Comparison of ENCODE assay signal across 21 mouse cellular contexts in the genomic region with DNA sequence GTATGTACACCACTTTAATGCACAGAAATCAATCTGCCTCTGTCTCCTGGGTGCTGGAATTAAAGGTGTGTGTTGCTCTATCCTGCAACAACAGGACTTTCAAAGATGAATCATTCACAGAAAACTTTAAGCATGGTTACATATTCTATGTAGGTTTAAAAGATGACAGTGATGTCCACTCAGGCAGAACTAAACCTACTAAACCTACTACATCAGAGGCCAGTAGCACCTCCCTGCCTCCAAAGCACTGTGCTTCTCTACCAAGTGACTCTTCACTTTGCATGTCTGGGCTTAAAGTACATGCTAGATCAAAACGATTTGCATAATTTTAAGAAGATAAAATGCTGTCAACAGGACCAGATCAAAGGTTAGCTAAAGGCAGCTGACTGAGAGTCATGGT.
DNase-seq lines count a peak whose midpoint lies in the region; ATAC-seq and TF ChIP-seq lines count a peak whose summit lies in the region.
"Had no signal": no experiment of that assay in that cellular context is flagged by ENCODE, and none has a peak within 500 bp of the region (broad histone marks: within the 10 kb centered on the region; RNA-seq: fewer than 3 reads in every experiment).

No protein-coding gene starts in this region.

- H3K36me3 ChIP-seq in kidney, embryonic 15.5 days = no peaks in the 10 kb centered on the region
- H3K36me3 ChIP-seq in kidney, embryonic 14.5 days (ENCODE audit: control insufficient read depth, insufficient read depth, low read length) = no peaks in the 10 kb centered on the region
- no peaks in the 10 kb centered on the region for H3K36me3 ChIP-seq in kidney, embryonic 16.5 days (ENCODE audit: insufficient read depth, low read length)
- no peaks in the 10 kb centered on the region for H3K36me3 ChIP-seq in kidney, adult 2 months (ENCODE audit: control insufficient read depth, insufficient read depth, low read length)
- no peaks in the 10 kb centered on the region for H3K36me3 ChIP-seq in kidney, postnatal 0 days (ENCODE audit: insufficient read depth, low read length)
- H3K36me3 ChIP-seq: G1E had no signal

- TF ChIP-seq CTCF in kidney, adult 2 months (conservative IDR thresholded peaks at IDR 0.05; ENCODE audit: insufficient read depth, insufficient read length, low read depth, low read length) = no peak
- TF ChIP-seq CTCF in kidney, postnatal 0 days (IDR thresholded peaks at IDR 0.05; ENCODE audit: low read depth) = no peak

- 88% methylated on average over 1 of the region's 1 CpGs for WGBS in kidney, embryonic 15.5 days
- WGBS in kidney, embryonic 14.5 days = 93% methylated on average over 1 of the region's 1 CpGs
- 80% methylated on average over 1 of the region's 1 CpGs for WGBS in kidney, embryonic 16.5 days
- 42% methylated on average over 1 of the region's 1 CpGs for WGBS in kidney, adult 2 months
- 78% methylated on average over 1 of the region's 1 CpGs for WGBS in kidney, postnatal 0 days

- no peak overlapping the region for H3K27ac ChIP-seq in kidney, embryonic 15.5 days
- H3K27ac ChIP-seq in kidney, embryonic 14.5 days (ENCODE audit: low read depth, low read length) = no peak overlapping the region
- no peak overlapping the region for H3K27ac ChIP-seq in kidney, embryonic 16.5 days (ENCODE audit: low read length)
- H3K27ac ChIP-seq in kidney, adult 2 months (ENCODE audit: insufficient read depth, low read depth, low read length) = no peak overlapping the region
- H3K27ac ChIP-seq in kidney, postnatal 0 days = no peak overlapping the region

- H3K9me3 ChIP-seq in kidney, embryonic 15.5 days (replicated peaks) = no peaks in the 10 kb centered on the region
- no peaks in the 10 kb centered on the region for H3K9me3 ChIP-seq in kidney, embryonic 14.5 days (ENCODE audit: control insufficient read depth, low read length)
- H3K9me3 ChIP-seq in kidney, embryonic 16.5 days (ENCODE audit: low read length) = no peaks in the 10 kb centered on the region
- H3K9me3 ChIP-seq in kidney, postnatal 0 days (replicated peaks; ENCODE audit: low read length) = no peaks in the 10 kb centered on the region
- H3K9me3 ChIP-seq: G1E had no signal

- H3K4me3 ChIP-seq in kidney, embryonic 15.5 days (replicated peaks) = no peak overlapping the region
- H3K4me3 ChIP-seq in kidney, embryonic 14.5 days (ENCODE audit: low read length) = no peak overlapping the region
- no peak overlapping the region for H3K4me3 ChIP-seq in kidney, embryonic 16.5 days (ENCODE audit: low read length)
- no peak overlapping the region for H3K4me3 ChIP-seq in kidney, adult 2 months (ENCODE audit: insufficient read depth, low read depth, low read length)
- H3K4me3 ChIP-seq in kidney, postnatal 0 days (replicated peaks; ENCODE audit: low read depth, low read length) = no peak overlapping the region

- no peak overlapping the region for H3K4me2 ChIP-seq in kidney, embryonic 15.5 days
- no peak overlapping the region for H3K4me2 ChIP-seq in kidney, embryonic 14.5 days (replicated peaks; ENCODE audit: low read depth, low read length)
- no peak overlapping the region for H3K4me2 ChIP-seq in kidney, embryonic 16.5 days (replicated peaks; ENCODE audit: low read depth, low read length)
- no peak overlapping the region for H3K4me2 ChIP-seq in kidney, postnatal 0 days (ENCODE audit: low read length)

- 0 out of 2 replicates have a peak, but pooled peaks have one; percentile 25 for ATAC-seq in kidney, embryonic 15.5 days (replicated peaks; ENCODE audit: low FRiP score)
- ATAC-seq in kidney, embryonic 14.5 days (ENCODE audit: low FRiP score, low TSS enrichment) = no peak
- ATAC-seq in kidney, embryonic 16.5 days (ENCODE audit: low FRiP score, low TSS enrichment) = peak; percentile 82; the same call in 1 of the 2 replicates
- ATAC-seq in kidney, postnatal 0 days (replicated peaks; ENCODE audit: low FRiP score, low read depth) = peak; percentile 57; the same call in 1 of the 2 replicates
- ATAC-seq: activated CD4-positive, CD25-positive, alpha-beta regulatory T cell, adult 4 months; CD4-positive, CD25-positive, alpha-beta regulatory T cell, adult 4 months; Patski had no signal

- no peak for TF ChIP-seq POLR2A in kidney, adult 2 months (IDR thresholded peaks at IDR 0.05; ENCODE audit: low read depth, low read length)

- no peak overlapping the region for H3K9ac ChIP-seq in kidney, embryonic 15.5 days
- H3K9ac ChIP-seq in kidney, embryonic 14.5 days (ENCODE audit: low read depth, low read length) = no peak overlapping the region
- H3K9ac ChIP-seq in kidney, embryonic 16.5 days (replicated peaks; ENCODE audit: low read length) = no peak overlapping the region
- H3K9ac ChIP-seq in kidney, postnatal 0 days (ENCODE audit: low read depth, low read length) = no peak overlapping the region

- no peaks in the 10 kb centered on the region for H3K4me1 ChIP-seq in kidney, embryonic 15.5 days
- no peaks in the 10 kb centered on the region for H3K4me1 ChIP-seq in kidney, embryonic 14.5 days (ENCODE audit: control insufficient read depth, insufficient read depth, low read length)
- H3K4me1 ChIP-seq in kidney, embryonic 16.5 days (ENCODE audit: insufficient read depth, low read length) = no peaks in the 10 kb centered on the region
- no peaks in the 10 kb centered on the region for H3K4me1 ChIP-seq in kidney, adult 2 months (ENCODE audit: control insufficient read depth, insufficient read depth, low read length)
- H3K4me1 ChIP-seq in kidney, postnatal 0 days (replicated peaks; ENCODE audit: insufficient read depth, low read length) = no peaks in the 10 kb centered on the region

- no peak for DNase-seq in kidney, adult 2 months
- no peak for DNase-seq in kidney, postnatal 0 days (ENCODE audit: low spot score)
- DNase-seq in kidney, postnatal 10 days = no peak
- DNase-seq: adrenal gland, adult 2 months; adrenal gland, adult 8-10 months; adrenal gland, postnatal 10 days; adrenal gland, postnatal 14 days; adrenal gland, postnatal 25 days; adrenal gland, postnatal 36 days; B cell, adult 2 months; cerebellum, adult 11 months; cerebellum, adult 11-12 months; cerebellum, adult 18-20 months had no signal

- H3K27me3 ChIP-seq in kidney, embryonic 15.5 days = no peaks in the 10 kb centered on the region
- H3K27me3 ChIP-seq in kidney, embryonic 14.5 days (ENCODE audit: control insufficient read depth, insufficient read depth, low read length) = no peaks in the 10 kb centered on the region
- H3K27me3 ChIP-seq in kidney, embryonic 16.5 days (ENCODE audit: insufficient read depth, low read length) = no peaks in the 10 kb centered on the region
- H3K27me3 ChIP-seq in kidney, adult 2 months (replicated peaks; ENCODE audit: control insufficient read depth, insufficient read depth, low read length) = no peaks in the 10 kb centered on the region
- H3K27me3 ChIP-seq in kidney, postnatal 0 days (ENCODE audit: insufficient read depth, low read length) = no peaks in the 10 kb centered on the region
- H3K27me3 ChIP-seq: CH12.LX had no signal
